Mouse (Mus musculus) heart, embryonic 11.5 days (tissue): ENCODE data around the gene Gen1. TPM values are rescaled to one million over a fixed set of nuclear protein-coding genes. Genes with fewer than 3 reads are reported as not detected.
A peak's percentile ranks its signal among the peaks of the same experiment; 100 is the strongest.

Source experiments
- ATAC-seq: fragments of 200-750 bp; cut with Nextera tagmentation; replicated peaks from 2 replicates; pipeline ENCODE4 v1.8.0; 2017; ENCODE audit warnings: moderate library complexity; ENCODE audit not compliant: insufficient number of reproducible peaks, low FRiP score, low TSS enrichment
- H3K27ac ChIP-seq: fragments of 300-500 bp; sonication (generic); 2 replicates; pipeline ENCODE4 v1.5.1; 2014; ENCODE audit warnings: mild to moderate bottlenecking, low read depth, low read length
- H3K27me3 ChIP-seq: fragments of 300-500 bp; sonication (generic); 2 replicates; pipeline ENCODE4 v1.6.1; 2014; ENCODE audit warnings: mild to moderate bottlenecking, low read length, mixed read lengths; ENCODE audit not compliant: control insufficient read depth, insufficient read depth
- H3K36me3 ChIP-seq: fragments of 300-500 bp; sonication (generic); 2 replicates; pipeline ENCODE4 v1.6.1; 2014; ENCODE audit warnings: mild to moderate bottlenecking, low read length, moderate library complexity, mixed read lengths; ENCODE audit not compliant: control insufficient read depth, insufficient read depth
- H3K4me1 ChIP-seq: fragments of 300-500 bp; sonication (generic); 2 replicates; pipeline ENCODE4 v1.6.1; 2014; ENCODE audit warnings: low read length; ENCODE audit not compliant: control insufficient read depth, insufficient read depth
- H3K4me2 ChIP-seq: fragments of 300-500 bp; sonication (generic); 2 replicates; pipeline ENCODE4 v1.6.1; 2014; ENCODE audit warnings: mild to moderate bottlenecking, moderate library complexity
- H3K4me3 ChIP-seq: fragments of 300-500 bp; sonication (generic); 2 replicates; pipeline ENCODE4 v1.5.1; 2014; ENCODE audit warnings: low read depth, low read length
- H3K9ac ChIP-seq: fragments of 300-500 bp; sonication (generic); 2 replicates; pipeline ENCODE4 v1.6.1; 2014; ENCODE audit warnings: mild to moderate bottlenecking, low read depth, low read length, moderate library complexity
- H3K9me3 ChIP-seq: fragments of 300-500 bp; sonication (generic); replicated peaks from 2 replicates; pipeline ENCODE4 v1.6.1; 2016; ENCODE audit warnings: low read length; ENCODE audit not compliant: control insufficient read depth
- WGBS: fragments of 180-500 bp; shearing (Covaris S2); extraction: QIAGEN DNeasy Blood & Tissue Kit; methylation state at CpG from one replicate; pipeline ENCODE4 v1.1.7; 2014; ENCODE audit not compliant: insufficient replicate concordance; 5-methylcytosine and 5-hydroxymethylcytosine counted together
- polyA plus RNA-seq: library from polyadenylated mRNA; unstranded; fragments of >200 nt; fragmentation: Nextera tagmentation; extraction: Ambion mirVana; gene quantifications from 2 replicates; pipeline ENCODE4 v1.2.1, GENCODE M21; 2014

Gen1 gene
- polyA plus RNA-seq, 1 experiment from 2014 or later, result 17.8 TPM

DNA sequence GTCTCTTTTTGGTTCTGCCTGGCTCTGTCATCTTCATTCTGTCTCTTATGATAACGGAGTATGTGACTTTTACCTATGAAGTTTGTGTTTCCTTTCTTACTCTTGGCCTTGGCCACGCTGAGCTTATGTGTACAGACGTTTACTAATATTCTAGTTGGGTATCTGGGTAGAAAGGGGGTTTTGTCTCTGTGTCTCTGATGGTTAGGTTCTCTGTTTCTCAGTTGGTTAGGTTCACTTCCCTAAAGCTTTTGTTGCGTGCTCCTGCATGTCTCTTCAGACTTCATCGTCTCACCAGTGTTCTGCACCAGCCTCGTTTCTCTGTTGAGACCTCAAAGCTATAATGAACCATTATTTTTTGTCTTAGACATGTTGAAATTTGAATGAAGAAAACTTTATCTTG, 11.6 kb upstream of the Gen1 start:
- no peak overlapping the region for H3K9ac ChIP-seq
- no peak overlapping the region for H3K27ac ChIP-seq
- ATAC-seq, result no peak
- H3K4me1 ChIP-seq, result no peaks in the 10 kb centered on the region
- no peak overlapping the region for H3K4me2 ChIP-seq
- no peaks in the 10 kb centered on the region for H3K27me3 ChIP-seq
- H3K9me3 ChIP-seq, result no peaks in the 10 kb centered on the region
- H3K36me3 ChIP-seq, result peaks cover 20% of the 10 kb centered on the region
- 92% methylated on average over 6 of the region's 6 CpGs for WGBS
- H3K4me3 ChIP-seq, result no peak overlapping the region

DNA sequence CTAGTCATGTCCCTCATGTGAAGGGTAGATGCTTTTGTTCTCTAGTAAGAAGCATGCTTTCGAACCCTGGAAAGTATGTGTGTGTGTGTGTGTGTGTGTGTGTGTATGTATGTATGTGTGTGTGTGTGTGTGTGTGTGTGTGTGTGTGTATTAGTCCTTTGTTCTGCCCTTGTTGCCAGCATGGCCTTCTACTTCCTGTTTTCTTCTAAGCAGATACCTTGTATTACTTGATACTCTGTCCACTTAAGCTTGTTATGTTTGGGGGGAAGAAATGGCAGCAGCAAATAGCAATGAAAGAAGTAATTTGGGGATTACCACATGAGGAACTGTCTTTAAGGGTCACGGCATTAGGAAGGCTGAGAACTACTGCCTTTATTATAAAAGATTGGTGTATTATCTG, 11.0 kb upstream of the Gen1 start:
- H3K9ac ChIP-seq, result no peak overlapping the region
- WGBS, result 93% methylated on average over 2 of the region's 2 CpGs

DNA sequence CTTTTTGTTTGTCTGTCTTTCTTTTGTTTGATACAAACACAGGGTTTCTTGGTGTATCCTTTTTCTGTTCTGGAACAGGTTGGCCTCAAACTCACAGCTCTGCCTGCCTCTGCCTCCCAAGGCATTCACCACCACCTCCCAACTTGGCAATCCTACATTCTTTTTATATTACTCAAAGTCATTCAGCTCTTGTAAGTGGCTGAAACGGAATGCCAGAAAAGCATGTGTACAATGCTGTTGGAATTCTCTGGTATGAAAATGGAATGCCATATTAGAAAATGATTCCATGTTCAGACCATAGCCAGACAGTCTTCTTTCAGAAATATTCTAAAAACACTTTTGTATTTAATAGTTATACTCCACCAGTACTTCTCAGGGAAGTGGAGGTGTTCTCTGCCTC, 7.6 kb upstream of the Gen1 start:
- ATAC-seq, result no peak
- Histone ChIP-seq H3K27me3 (no peaks in the 10 kb centered on the region), H3K9ac (no peak overlapping the region), H3K36me3 (peaks cover 8% of the 10 kb centered on the region), H3K4me1 (peaks cover 4% of the 10 kb centered on the region; the same call in 1 of the 2 replicates), H3K4me2 (no peak overlapping the region), H3K4me3 (no peak overlapping the region), H3K27ac (no peak overlapping the region), H3K9me3 (no peaks in the 10 kb centered on the region)
- 71% methylated on average over 1 of the region's 1 CpGs for WGBS

More for the DNA sequence above, 11.0 kb upstream of the Gen1 start:
- Histone ChIP-seq H3K4me2 (no peak overlapping the region), H3K36me3 (peaks cover 20% of the 10 kb centered on the region), H3K4me3 (no peak overlapping the region), H3K9me3 (no peaks in the 10 kb centered on the region), H3K4me1 (no peaks in the 10 kb centered on the region), H3K27me3 (no peaks in the 10 kb centered on the region), H3K27ac (no peak overlapping the region)
- ATAC-seq, result no peak

DNA sequence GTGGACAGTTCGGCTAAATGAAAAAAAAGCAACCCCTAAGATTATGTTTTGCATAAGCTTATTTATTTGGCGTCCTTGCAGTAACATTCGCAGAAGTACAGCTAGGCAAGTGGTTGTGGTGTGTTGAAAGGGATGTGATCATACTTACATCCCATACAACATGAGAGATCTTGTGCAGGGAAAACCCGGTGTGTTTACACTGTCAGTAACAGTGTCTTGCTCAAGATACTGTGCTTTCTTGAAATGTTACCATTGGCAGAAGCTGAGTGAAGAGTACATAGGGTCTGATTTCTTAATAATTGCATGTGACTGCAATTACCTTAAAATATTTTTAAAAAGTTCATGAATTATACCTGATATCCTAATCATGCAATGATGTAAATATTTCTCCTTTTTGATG, 7.0 kb upstream of the Gen1 start:
- no peak overlapping the region for H3K27ac ChIP-seq
- peaks cover 4% of the 10 kb centered on the region; the same call in 1 of the 2 replicates for H3K4me1 ChIP-seq
- H3K9ac ChIP-seq, result no peak overlapping the region
- ATAC-seq, result no peak
- H3K4me2 ChIP-seq, result no peak overlapping the region
- peaks cover 4% of the 10 kb centered on the region; the same call in 1 of the 2 replicates for H3K36me3 ChIP-seq
- H3K4me3 ChIP-seq, result no peak overlapping the region
- no peaks in the 10 kb centered on the region for H3K27me3 ChIP-seq
- H3K9me3 ChIP-seq, result no peaks in the 10 kb centered on the region
- 92% methylated on average over 4 of the region's 4 CpGs for WGBS

DNA sequence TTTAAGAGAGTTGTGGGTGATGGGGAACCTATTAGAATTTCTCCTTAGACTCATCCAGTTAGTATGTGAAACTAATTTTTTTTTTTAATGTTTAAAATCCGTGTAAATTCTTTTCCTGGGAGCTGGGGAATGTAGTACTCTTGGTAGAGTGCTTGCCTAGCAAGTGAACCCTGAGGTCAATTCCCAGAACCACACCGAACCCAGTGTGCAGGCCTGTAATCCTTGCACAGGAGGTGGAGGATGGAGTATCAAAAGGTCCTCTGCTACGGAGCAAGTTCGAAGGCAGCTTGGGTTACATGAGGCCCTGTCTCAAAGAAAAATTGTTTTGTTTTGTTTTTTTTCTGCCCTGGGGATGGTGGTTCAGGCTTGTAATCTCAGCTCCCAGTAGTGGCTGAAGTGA, 1.4 kb upstream of the Gen1 start:
- H3K4me3 ChIP-seq, result peak overlapping the region; percentile 92
- 9% methylated on average over 4 of the region's 4 CpGs for WGBS
- peak overlapping the region; percentile 94 for H3K27ac ChIP-seq
- H3K9ac ChIP-seq, result peak overlapping the region; percentile 98
- no peak for ATAC-seq
- H3K4me2 ChIP-seq, result peak overlapping the region; percentile 83
- H3K27me3 ChIP-seq, result no peaks in the 10 kb centered on the region
- H3K4me1 ChIP-seq, result peaks cover 7% of the 10 kb centered on the region
- no peaks in the 10 kb centered on the region for H3K9me3 ChIP-seq
- no peaks in the 10 kb centered on the region for H3K36me3 ChIP-seq

DNA sequence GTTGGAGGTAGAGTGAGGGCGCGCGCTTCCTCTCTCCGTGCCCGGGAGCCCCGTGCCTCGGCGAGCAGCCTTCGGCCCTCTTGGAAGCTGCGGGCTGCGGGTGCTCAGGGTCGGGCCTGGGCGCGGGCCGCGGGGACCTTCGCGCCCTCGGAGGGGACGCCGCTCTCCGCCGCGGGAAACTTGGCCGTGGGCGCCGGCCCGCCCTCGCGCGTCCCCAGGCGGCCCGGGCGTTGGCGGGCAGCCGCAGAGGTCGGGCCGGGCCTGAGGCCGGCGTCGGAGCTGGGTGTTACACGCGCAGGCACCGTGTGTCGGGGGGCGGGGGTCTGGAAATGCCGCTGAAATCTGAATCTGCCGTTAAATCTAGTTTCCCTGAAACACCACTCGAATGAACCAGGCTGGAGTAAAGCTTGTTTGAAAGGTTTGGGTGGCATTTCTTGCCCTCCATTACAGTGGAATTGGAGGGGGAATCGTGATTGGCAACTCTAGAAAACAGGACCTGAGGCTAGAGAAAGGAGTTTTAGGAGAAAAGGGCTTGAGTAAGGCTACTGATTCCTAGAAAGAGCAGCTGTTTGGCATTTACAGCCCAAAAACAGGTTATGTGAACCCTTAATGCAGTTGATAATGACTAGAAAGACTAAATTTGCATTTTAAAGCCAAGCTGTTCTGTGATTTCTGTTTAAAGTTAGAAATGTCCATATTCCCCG, 833 bp upstream of the Gen1 start:
- peak overlapping the region; percentile 94 for H3K27ac ChIP-seq
- H3K9me3 ChIP-seq, result no peaks in the 10 kb centered on the region
- H3K36me3 ChIP-seq, result no peaks in the 10 kb centered on the region
- WGBS, result under 1% methylated on average over 51 of the region's 51 CpGs
- H3K4me3 ChIP-seq, result peak overlapping the region; percentile 92
- peak overlapping the region; percentile 98 for H3K9ac ChIP-seq
- H3K4me1 ChIP-seq, result peaks cover 7% of the 10 kb centered on the region
- peak overlapping the region; percentile 83 for H3K4me2 ChIP-seq
- H3K27me3 ChIP-seq, result no peaks in the 10 kb centered on the region
- ATAC-seq, result peak; percentile 53

DNA sequence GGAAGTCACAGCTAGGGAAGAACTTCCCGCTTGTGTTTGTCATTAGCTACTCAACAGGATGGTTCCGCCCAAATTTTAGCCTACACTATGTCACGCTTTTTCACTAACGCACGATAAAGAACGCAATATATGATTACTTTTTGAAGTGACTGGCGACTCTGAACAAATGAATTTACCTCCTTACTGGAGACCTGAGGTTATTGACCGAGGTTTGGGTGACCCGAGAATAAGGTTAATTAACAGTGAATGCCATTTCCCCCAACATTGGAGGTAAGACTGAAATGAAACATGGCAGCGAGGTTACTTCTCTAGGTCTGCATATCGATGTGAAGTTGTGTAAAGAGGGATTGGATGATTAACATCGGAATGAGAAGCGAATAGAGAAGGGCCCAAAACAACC, 706 bp downstream of the Gen1 start:
- Histone ChIP-seq H3K27me3 (no peaks in the 10 kb centered on the region), H3K4me2 (peak overlapping the region; percentile 83), H3K9ac (peak overlapping the region; percentile 98), H3K36me3 (no peaks in the 10 kb centered on the region), H3K4me1 (peaks cover 7% of the 10 kb centered on the region), H3K4me3 (peak overlapping the region; percentile 92), H3K9me3 (no peaks in the 10 kb centered on the region), H3K27ac (peak overlapping the region; percentile 94; the same call in 1 of the 2 replicates)
- ATAC-seq, result no peak
- WGBS, result 3% methylated on average over 13 of the region's 13 CpGs

DNA sequence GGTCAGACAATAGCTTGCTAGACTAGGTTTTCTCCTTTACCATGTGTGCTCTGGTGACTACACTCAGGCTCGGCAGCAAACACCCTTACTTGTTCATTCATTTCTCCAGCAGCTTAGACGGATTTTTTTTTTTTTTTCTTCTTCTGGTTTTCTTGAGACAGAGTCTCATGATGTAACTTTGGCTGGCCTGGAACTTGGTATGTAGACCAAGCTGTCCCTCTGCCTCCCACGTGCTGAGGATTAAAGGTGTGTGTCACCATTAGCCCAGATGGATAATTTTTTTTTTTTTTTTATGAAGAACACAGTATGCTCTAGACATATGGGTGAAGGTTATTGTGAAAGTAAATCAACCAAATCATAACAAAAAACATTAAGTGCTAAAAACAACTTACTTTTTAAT, 15.3 kb downstream of the Gen1 start:
- H3K4me2 ChIP-seq, result no peak overlapping the region
- no peak overlapping the region for H3K27ac ChIP-seq
- ATAC-seq, result no peak
- H3K4me1 ChIP-seq, result no peaks in the 10 kb centered on the region
- no peak overlapping the region for H3K4me3 ChIP-seq
- no peaks in the 10 kb centered on the region for H3K27me3 ChIP-seq
- H3K9ac ChIP-seq, result no peak overlapping the region
- H3K9me3 ChIP-seq, result no peaks in the 10 kb centered on the region
- 80% methylated on average over 3 of the region's 3 CpGs for WGBS
- H3K36me3 ChIP-seq, result peaks cover 8% of the 10 kb centered on the region

DNA sequence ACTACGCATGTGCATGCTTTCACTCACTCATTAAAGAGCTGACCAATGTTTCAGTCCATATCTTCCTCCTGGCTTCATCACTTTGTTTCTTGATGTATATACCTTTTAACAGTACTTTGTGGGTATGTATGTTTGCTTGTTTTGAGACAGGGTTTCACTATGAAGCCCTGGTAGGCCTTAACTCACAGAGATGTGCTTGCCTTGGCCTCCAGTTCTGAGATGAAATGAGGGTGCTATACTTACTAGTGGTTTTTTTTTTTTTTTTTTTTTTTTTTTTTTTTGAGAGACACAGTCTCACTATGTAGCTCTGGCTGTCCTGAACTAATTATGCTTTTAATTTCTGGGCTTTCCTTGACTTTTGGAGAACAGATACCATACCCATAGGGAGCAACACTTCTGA, 18.1 kb downstream of the Gen1 start:
- Histone ChIP-seq H3K27me3 (no peaks in the 10 kb centered on the region), H3K27ac (no peak overlapping the region), H3K4me1 (no peaks in the 10 kb centered on the region), H3K36me3 (peaks cover 10% of the 10 kb centered on the region), H3K4me2 (no peak overlapping the region), H3K9me3 (no peaks in the 10 kb centered on the region), H3K4me3 (no peak overlapping the region), H3K9ac (no peak overlapping the region)
- ATAC-seq, result no peak
- WGBS, result 95% methylated on average over 1 of the region's 1 CpGs
